Mouse (Mus musculus): ENCODE data around the gene Uox.

Uox gene

DNA sequence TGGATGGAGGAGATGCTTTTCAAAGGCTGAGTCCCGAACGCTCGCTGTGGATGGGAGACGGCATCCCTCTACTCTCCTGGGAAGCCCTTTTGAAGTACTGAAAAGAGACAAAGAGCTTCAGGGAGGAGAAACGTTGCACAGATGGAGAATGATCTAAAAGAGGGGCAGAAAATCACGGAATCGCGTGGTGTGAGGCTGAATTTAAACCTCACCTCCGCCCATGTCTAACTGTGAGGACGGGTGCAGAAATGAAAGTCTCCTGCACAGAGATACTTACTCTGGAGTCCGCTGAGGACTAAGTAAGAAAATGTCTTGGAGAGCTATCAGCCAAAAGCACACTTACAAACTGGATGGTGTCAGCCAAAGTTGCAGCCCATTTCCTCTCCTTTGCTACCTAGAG is 51.7 kb downstream of the Uox start:
- DNase-seq (ENCODE audit: low spot score): no peak

DNA sequence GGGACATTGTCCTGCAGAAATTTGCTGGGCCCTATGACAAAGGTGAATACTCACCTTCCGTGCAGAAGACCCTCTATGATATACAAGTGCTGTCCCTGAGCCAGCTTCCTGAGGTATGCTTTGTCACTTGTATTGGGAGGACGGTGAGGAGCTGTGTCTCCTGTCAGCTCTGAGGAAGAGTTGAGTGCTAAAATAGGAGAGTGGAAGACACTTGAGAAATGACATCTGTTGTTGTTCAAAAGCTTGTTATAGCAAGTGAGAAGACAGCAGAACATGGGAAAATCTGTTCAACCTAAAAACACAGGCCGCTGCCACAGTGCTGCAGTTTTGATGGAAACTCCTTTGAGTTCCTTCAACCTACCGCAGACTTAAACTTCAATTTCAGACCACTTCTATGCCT is 55.5 kb downstream of the Uox start:
- DNase-seq (ENCODE audit: low spot score): no peak

DNA sequence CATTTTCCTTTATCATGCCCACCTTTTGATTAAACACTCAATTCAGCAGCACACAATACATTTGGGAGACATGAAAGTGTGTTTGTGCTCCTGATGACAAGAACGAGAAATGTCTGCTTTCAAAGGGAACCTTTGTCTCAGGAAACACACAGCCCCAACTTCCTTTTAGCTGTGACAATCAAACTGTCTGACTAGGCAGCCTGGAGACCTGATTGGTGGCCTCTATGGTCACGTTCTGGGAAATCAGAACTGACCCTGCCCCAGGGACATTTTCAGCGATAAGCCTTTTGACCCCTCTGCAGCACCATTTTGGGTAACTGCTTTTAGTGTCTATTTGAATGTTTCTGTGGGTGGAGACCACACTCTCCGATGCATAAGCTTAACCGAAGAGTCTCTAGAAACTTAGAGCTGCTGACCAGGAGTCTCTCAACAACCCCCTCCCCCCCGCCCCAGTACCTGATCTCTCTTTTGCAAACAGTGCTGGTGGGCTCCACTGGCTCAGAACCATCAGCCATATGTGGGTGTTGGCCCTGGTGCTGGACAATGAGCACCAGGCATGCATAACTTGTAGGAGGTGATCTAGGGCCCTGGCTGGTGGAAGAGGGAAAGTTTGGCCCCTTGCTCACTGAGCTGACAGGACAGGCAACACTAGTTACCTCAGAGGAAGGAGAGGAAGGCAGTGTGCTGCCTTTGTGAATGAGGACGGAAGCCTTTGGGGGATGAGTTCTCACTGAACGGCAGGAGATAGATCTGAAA is 58.2 kb downstream of the Uox start:
- no peak for DNase-seq (ENCODE audit: low spot score)

DNA sequence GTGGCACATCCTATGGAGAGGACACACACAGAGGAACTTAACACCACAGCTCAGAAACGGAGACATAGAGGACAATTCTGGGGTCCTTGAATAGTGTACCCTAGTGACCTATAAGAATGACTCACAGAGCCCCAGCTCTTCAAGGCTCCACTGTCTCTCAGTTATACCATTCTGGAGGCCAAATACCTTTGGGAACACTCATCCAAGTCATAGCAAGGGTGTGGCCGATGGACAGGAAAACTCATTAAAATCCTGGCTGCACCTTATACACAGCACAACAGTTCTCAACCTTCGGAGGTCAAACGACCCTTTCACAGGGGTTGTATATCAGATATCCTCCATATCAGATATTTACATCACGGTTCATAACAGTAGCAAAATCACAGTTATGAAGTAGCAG is 62.3 kb downstream of the Uox start:
- DNase-seq (ENCODE audit: low spot score): no peak

DNA sequence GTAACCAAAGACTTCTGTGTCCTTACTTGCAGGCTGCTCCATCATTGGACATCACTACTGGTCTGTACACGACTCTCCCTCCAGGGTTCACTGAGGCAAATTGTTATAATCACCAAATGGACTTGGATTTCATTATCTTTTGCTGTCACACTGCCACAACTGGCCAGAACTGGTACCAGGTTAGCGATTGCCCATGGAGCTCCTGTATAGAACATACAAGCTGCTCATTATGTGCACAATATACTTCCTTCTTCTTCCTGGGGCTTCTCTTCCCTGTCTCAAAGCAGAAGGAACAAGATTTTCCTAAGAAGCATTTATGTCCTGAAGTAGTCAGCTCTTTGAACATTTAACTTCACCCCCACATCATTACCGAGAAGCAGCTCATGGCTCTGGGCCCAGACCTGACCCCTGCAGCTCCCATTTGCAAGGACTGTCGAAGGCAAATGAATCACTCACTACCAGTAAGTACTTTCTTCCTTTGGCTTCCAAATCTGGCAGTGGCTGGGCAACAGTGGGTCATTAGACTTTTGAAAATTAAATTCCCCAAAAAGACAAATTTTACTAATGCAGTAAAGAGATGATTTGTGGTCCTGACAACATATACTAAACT is 71.7 kb downstream of the Uox start:
- DNase-seq (ENCODE audit: low spot score): peak; percentile 40

DNA sequence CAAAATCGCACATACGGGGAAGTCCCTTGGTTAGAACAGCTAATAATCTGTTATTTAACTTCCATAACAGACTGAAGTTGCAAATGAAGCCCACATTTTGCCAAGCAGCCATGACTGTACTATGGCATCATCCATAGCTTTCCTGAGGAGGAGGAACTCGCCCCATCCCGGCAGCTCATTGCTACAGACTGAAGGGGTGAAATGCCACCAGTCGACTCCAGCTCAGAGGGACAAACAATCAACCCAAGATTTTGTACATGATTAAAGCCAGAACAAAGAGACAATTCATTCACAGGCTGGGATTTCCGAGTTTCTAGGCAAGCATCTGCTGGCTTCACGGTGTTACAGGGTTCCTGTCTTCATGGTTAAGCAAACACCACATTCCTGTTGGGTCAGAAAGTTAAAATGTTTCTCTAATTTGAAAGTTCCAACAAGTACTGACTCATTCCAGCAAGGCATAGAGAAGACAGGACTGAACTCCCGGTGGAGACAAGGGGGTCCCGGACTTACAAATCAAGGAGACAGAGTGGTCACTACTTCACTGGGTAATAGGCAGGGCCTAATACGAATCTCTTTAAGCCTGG is 79.2 kb downstream of the Uox start:
- no peak for DNase-seq (ENCODE audit: low spot score)

DNA sequence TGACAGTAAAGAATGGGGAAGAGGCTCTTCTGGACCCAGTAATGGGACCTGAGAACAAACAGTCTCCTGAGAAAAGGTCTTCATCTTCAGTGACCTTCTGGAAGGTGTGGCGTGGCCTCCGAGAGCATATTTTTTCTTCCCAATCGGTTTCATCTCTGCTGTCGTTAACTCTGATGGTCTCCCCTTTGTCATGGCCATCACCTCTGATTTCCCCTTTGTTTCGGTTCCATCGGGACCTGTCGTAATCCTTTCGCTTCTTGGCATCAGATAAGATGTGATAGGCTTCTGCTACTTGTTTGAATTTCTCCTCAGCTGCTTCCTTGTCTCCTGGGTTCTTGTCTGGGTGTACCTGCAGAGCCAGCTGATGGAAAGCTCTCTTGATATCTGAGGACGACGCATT is 80.5 kb downstream of the Uox start:
- DNase-seq (ENCODE audit: low spot score): no peak

DNA sequence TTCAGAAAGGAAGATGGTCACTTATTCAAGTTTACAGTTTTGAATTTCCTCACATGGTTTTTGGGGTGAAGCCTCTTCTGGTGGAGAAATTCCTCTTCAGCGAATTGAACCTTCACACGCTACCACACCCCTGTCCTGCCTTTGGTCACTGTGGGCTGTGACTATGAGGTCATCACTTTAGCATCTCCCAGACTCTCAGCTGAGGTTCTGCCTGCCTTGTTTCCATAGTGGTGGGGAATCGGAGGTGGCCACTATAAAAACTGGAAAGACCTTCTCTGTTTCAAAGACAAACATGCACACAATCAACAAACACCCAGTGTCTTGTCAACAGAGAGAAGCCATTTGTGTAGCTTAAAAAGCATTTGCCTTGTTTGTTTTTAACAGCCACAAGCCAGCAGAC is 81.0 kb downstream of the Uox start, which contains the start of gene 4930503B20Rik:
4930503B20Rik (minus strand) TSS at position 101 of the 400 bp plus-strand sequence.
- no peak for DNase-seq (ENCODE audit: low spot score)

DNA sequence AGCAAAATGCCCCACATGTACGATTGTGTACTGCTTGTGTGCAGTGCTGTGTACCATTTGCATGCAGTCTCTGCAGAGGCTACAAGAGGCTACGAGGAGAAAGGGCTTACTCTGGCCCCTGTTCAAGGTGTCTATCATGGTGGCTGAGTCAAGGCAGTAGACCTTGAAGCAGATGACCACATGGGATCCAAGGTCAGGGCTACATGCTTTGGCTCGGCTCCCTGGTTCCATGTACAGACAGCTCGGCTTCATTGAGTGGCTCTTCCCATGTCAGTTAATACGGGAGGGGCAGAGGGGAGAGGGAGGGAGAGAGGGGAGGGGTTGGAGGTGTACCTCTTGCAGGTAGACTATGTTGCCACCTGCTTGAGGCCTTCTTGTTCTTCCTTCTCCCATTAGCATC is 82.2 kb downstream of the Uox start:
- no peak for DNase-seq (ENCODE audit: low spot score)

DNA sequence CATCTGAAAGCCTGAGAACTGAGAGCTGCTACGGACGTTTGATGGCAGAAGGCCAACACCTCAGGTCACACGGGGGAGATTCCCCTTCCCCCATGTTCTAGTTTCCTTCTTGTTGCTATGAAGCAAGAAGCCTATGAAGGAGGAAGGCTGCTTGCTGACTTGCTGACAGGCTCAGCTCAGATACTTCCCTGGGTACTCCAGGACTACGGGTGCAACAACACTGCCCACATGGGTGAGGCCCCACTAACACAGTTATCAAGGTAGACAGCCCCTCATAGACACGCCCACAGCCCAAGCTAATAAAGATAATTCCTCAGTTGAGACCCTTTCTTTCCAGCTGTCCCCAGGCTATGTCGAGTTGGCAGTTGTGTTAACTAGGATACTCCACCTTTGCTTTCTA is 83.5 kb downstream of the Uox start:
- DNase-seq (ENCODE audit: low spot score): peak; percentile 10

DNA sequence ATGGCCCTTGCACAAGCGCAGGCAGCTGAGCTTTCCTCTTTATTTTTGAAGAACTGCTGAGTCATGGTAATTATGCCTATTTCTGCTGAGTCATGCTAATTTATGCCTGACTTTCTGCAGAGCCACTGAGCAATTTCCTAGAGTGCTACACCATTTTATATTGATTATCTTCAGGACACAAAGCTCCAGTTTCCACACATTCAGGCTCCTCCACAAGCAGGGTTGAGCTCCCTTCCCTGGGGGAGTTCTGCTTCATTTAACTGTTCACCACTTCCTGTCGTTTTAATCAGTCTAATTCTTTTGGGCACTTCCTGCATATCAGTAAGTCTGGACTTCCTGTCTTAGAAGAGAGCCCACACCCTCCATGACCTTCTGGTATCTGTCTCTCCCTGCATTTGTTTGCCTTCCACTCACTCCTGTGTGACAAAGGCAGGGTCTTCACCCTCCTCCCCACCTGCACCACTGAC is 84.9 kb downstream of the Uox start:
- DNase-seq (ENCODE audit: low spot score): peak; percentile 36

DNA sequence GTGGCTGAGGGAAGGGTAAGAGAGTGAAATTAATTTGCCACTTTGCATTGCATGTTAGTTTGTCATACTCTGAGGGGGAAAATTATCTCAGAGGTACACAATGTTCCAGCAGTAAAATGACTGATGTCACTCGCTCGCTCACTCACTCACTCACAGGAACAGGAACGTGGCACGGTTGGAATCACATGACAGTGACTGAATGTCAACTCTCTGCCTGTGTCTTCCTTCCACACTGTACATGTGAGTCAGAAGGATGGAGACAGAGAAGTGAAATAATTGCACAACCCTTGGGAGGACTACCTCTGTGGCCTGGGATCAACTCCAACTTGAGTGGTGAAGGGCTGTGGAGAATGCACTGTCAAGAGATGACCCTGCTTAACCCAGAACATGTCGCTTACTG is 87.2 kb downstream of the Uox start:
- DNase-seq (ENCODE audit: low spot score): no peak

DNA sequence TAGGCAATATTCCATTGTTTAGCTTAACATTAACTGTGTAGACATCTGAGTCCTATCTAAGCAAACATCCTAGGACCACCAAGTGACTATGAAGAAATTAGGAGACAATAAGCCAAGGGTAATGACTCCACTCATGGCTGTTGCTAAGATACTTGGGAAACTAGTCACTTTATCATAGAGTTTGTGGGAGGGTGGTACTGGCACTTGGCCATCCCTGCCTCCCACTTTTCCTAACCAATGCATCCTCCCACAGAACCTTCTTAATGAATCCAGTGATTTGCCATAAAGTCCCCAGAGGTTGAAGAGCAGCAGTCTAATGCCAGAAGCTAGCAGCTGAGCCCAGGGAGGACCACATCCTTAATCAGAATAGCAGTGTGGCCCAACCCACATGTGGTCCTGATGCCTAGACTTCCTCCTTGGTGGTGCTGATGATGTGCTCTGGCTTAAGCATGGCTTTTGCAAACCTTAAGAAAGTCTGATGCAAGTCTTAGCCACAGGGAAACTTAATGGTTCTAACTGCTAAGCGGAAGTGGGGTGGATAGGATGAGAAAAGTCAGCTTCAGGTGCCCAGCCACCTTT is 87.9 kb downstream of the Uox start:
- no peak for DNase-seq (ENCODE audit: low spot score)

DNA sequence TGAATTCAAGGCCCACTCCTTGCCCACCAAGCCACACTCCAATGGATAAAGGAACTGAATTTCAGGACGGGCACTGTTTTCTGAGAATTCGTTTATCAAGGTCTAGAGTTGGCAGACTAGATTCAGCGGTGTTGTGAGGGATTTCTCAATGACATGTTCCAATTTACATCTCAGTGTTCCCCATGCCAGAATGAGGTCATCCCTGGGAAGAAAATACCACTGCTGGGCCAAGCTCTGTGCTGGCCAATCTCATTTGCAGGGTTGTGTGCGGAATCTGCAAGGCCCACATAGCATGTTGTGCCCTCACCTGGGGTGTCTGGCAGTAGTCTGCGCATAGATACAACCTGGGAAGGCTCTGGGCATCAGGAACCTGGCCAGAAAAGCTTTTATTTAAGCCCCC is 89.1 kb downstream of the Uox start:
- no peak for DNase-seq (ENCODE audit: low spot score)

DNA sequence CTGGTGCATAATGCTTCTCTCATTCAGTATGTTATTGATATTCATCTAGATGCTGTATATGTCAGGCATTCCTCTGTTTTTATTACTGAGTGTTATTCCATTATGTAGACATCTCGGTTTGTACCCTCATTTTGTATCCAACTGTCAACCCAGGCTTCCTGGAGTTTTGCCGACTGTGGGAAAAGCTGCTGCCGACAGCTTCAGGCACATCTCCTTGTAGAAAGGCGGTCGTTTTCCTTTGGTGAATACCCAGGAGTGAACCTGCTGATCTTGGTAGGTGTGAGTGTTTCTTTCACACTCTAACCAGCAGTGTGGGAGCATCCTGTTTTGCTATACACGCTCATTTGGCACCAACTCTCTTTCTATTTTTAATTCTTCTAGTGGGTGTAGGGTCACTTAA is 90.8 kb downstream of the Uox start:
- DNase-seq (ENCODE audit: low spot score): no peak

DNA sequence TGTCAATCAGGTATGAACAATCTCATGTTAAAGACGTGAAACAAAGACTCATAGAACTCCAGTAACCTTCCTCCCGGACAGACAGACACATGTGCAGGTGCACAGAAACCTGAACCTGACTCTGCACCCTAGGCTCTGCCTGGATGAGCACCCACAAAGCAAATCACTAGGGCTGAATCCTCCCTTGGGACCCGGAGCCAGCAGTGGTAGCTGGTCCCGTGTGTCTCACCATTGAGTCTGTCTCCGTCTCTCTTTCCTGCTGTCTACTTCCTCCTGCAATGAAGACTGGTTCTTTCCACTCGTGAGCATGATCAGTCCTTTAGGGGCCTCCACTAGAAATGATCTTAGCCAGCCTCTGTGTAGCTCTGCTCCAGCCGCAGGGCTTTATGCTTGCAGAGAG is 91.7 kb downstream of the Uox start:
- DNase-seq (ENCODE audit: low spot score): no peak

DNA sequence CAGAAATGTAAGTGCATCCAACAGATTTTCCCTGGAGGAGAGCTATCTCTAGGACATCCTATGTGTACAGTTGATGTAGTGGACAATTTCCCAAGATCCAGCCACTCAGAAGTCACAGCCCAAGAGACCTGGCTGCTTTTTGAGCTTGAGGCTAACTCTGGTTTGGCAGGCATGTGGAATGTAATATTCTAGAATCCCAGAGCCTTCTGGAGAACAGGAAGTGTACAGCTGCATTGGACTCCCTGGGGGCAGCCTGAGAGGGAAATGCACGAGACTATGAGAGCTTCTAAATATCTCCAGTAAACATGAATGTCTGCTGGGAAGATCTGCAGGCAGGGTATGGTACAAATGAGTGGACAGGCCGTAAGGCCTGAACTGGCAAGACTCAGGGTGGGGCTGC is 100.9 kb downstream of the Uox start:
- no peak for DNase-seq (ENCODE audit: low spot score)

DNA sequence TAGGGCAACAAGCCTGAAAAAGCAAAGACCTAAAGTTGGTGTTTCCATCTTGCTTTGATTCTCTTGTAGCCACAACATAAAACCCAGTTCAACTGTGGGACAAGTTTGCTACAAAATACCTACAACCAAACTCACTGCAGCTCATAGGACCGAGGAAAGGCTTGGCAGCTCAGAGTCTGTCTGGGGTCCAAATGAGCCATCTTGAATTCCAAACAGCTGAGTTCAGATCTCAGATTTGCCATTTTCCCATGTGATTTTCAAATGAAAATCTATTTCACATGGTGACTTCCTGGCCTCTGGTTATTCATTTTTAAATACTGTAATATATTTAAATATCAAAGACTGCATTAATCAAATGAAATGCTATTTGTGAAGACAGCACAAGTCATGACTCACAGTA is 104.9 kb downstream of the Uox start:
- DNase-seq (ENCODE audit: low spot score): no peak

DNA sequence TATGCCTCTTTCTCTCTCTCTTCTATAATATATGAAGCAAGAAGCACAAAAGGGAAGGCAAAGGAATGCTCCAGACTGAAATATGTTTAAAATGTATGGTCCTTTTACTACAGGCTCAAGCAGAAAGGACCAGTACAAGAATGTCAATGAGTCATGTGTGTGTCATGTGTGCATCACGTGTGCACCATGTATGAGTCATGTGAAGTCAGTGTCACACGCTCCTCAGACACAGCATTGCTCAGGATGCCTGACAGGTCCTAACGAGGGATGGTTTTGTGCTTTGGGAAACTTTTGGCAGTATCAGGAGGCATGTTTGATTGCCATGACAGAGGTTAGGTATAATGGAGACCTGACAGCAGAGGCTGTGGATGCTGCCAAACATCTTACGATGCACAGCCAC is 106.0 kb downstream of the Uox start:
- DNase-seq (ENCODE audit: low spot score): no peak

DNA sequence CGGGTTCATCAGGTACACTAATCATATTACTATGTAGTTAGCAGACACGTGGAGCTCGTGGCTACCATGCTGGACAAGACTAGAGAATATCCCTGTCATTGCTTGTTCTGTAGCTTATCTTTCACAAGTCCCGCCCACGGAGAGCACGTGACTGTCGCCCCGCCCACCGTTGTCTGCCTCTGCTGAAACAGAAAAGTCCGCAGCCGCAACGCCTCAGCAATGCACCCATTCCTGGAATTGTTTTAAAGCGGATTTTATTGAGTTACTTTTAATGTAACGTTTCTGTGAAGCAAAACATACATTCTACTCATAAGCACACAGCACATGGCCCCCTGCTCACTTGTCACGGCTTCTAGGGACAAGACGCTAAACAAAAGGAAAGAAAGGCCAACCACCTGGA is 109.4 kb downstream of the Uox start:
- DNase-seq (ENCODE audit: low spot score): no peak

DNA sequence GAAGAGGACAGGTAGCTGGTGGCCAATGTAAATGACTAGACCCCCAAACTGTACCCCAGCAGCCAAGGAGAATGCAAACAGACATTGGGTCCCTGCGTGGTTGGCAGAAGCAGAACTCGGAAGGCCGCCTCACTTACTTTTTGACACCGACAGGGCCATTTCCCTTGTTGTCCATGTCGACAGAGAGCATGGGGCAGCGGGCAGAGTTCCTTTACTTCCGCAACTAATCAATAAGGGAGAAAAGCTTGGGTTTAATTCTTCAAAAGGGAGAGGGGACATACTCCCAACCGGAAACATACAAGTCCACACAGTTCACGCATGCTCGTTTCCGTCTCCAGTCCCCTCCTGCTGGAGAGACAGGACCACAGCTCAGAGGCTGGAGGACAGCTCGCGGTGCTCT is 110.4 kb downstream of the Uox start:
- DNase-seq (ENCODE audit: low spot score): no peak

DNA sequence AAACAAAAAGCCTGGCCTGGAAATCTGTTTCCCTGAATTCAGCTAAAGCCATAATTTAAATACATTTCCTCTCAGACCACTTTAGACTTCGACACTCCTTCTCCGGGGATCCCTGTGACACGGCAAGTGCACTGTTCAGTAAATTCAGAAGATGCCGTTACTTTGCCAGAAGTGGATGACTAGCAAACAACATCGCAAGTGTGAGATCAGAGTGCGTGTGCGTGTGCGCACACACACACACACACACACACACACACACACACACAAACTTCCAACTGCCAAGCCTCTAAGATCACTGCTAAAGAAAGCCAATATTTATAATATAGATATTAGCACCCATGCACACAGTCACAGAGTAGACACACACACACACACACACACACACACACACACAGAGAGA is 111.5 kb downstream of the Uox start:
- DNase-seq (ENCODE audit: low spot score): peak; percentile 46

Data from MN1 (cell line).